Mouse (Mus musculus) neural tube, embryonic 13.5 days (tissue): ENCODE measurements around the gene Kcnip1. TPM values are rescaled to one million over a fixed set of nuclear protein-coding genes. Genes with fewer than 3 reads are reported as not detected.
A peak's percentile ranks its signal among the peaks of the same experiment; 100 is the strongest.

Source experiments
- ATAC-seq: fragments of 200-750 bp; cut with Nextera tagmentation; 2 replicates; pipeline ENCODE4 v1.8.0; 2017; ENCODE audit warnings: low read depth, mild to moderate bottlenecking, moderate TSS enrichment, moderate library complexity
- H3K27ac ChIP-seq: fragments of 300-500 bp; sonication (generic); replicated peaks from 2 replicates; pipeline ENCODE4 v1.5.1; 2015; ENCODE audit warnings: moderate library complexity, mild to moderate bottlenecking, inconsistent platforms
- H3K27me3 ChIP-seq: fragments of 300-500 bp; sonication (generic); 2 replicates; pipeline ENCODE4 v1.6.1; 2015; ENCODE audit warnings: mild to moderate bottlenecking, inconsistent platforms
- H3K36me3 ChIP-seq: fragments of 300-500 bp; sonication (generic); 2 replicates; pipeline ENCODE4 v1.6.1; 2015; ENCODE audit warnings: mild to moderate bottlenecking, inconsistent platforms
- H3K4me1 ChIP-seq: fragments of 300-500 bp; sonication (generic); replicated peaks from 2 replicates; pipeline ENCODE4 v1.6.1; 2015; ENCODE audit warnings: inconsistent platforms
- H3K4me2 ChIP-seq: fragments of 300-500 bp; sonication (generic); 2 replicates; pipeline ENCODE4 v1.6.1; 2015; ENCODE audit warnings: inconsistent platforms, mild to moderate bottlenecking, moderate library complexity
- H3K4me3 ChIP-seq: fragments of 300-500 bp; sonication (generic); 2 replicates; pipeline ENCODE4 v1.5.1; 2015; ENCODE audit warnings: mild to moderate bottlenecking, inconsistent platforms
- H3K9ac ChIP-seq: fragments of 300-500 bp; sonication (generic); 2 replicates; pipeline ENCODE4 v1.6.1; 2015; ENCODE audit warnings: moderate library complexity, mild to moderate bottlenecking, inconsistent platforms
- H3K9me3 ChIP-seq: fragments of 300-500 bp; sonication (generic); 2 replicates; pipeline ENCODE4 v1.6.1; 2016; ENCODE audit warnings: inconsistent platforms
- WGBS: fragments of 180-500 bp; shearing (Covaris S2); methylation state at CpG from one replicate; pipeline ENCODE4 v1.1.7; 2015; 5-methylcytosine and 5-hydroxymethylcytosine counted together
- polyA plus RNA-seq: library from polyadenylated mRNA; unstranded; fragments of >200 nt; fragmentation: Nextera tagmentation; extraction: Ambion mirVana; gene quantifications from 2 replicates; pipeline ENCODE4 v1.2.1, GENCODE M21; 2015

Gene Kcnip1
- polyA plus RNA-seq, 1 experiment from 2014 or later = 83.2 TPM

GRCm38 (mm10) chr11:33874925-33875324 is 118.0 kb downstream of the Kcnip1 start:
- 0 out of 2 replicates have a peak, but pooled peaks cover 4% of the 10 kb centered on the region for H3K9me3 ChIP-seq
- no peaks in the 10 kb centered on the region for H3K36me3 ChIP-seq
- no peak for ATAC-seq
- no peak overlapping the region for H3K4me2 ChIP-seq
- H3K9ac ChIP-seq = no peak overlapping the region
- peaks cover 25% of the 10 kb centered on the region for H3K4me1 ChIP-seq
- no peak overlapping the region for H3K27ac ChIP-seq
- no peaks in the 10 kb centered on the region for H3K27me3 ChIP-seq
- H3K4me3 ChIP-seq = no peak overlapping the region

GRCm38 (mm10) chr11:33873071-33873781 is 119.7 kb downstream of the Kcnip1 start:
- Histone ChIP-seq H3K9ac (no peak overlapping the region), H3K4me3 (no peak overlapping the region), H3K4me1 (peaks cover 18% of the 10 kb centered on the region), H3K36me3 (no peaks in the 10 kb centered on the region), H3K27me3 (no peaks in the 10 kb centered on the region), H3K4me2 (no peak overlapping the region), H3K27ac (peak overlapping the region; percentile 43), H3K9me3 (0 out of 2 replicates have a peak, but pooled peaks cover 4% of the 10 kb centered on the region)
- 48% methylated on average over 10 of the region's 10 CpGs for WGBS
- ATAC-seq = peak; percentile 63

GRCm38 (mm10) chr11:33872716-33873048 is 120.3 kb downstream of the Kcnip1 start:
- no peak overlapping the region for H3K9ac ChIP-seq
- H3K4me2 ChIP-seq = no peak overlapping the region
- 60% methylated on average over 2 of the region's 2 CpGs for WGBS
- H3K27ac ChIP-seq = peak overlapping the region; percentile 7; the same call in 1 of the 2 replicates
- H3K9me3 ChIP-seq = 0 out of 2 replicates have a peak, but pooled peaks cover 4% of the 10 kb centered on the region
- no peak overlapping the region for H3K4me3 ChIP-seq
- H3K4me1 ChIP-seq = peaks cover 20% of the 10 kb centered on the region
- no peaks in the 10 kb centered on the region for H3K27me3 ChIP-seq
- ATAC-seq = no peak
- H3K36me3 ChIP-seq = no peaks in the 10 kb centered on the region

- Histone ChIP-seq H3K4me2 (no peak overlapping the region), H3K27me3 (no peaks in the 10 kb centered on the region), H3K9me3 (0 out of 2 replicates have a peak, but pooled peaks cover 4% of the 10 kb centered on the region), H3K27ac (0 out of 2 replicates have a peak overlapping the region, but pooled peaks have one; percentile 7), H3K36me3 (no peaks in the 10 kb centered on the region), H3K4me1 (peaks cover 25% of the 10 kb centered on the region), H3K9ac (no peak overlapping the region), H3K4me3 (no peak overlapping the region)
- WGBS = 56% methylated on average over 9 of the region's 9 CpGs
- ATAC-seq = no peak
Measured at GRCm38 (mm10) chr11:33871998-33872715, 120.8 kb downstream of the Kcnip1 start.

- H3K9me3 ChIP-seq = no peaks in the 10 kb centered on the region
- H3K4me1 ChIP-seq = peaks cover 36% of the 10 kb centered on the region
- WGBS = 92% methylated on average over 2 of the region's 2 CpGs
- H3K27me3 ChIP-seq = no peaks in the 10 kb centered on the region
- H3K27ac ChIP-seq = no peak overlapping the region
- H3K9ac ChIP-seq = no peak overlapping the region
- no peaks in the 10 kb centered on the region for H3K36me3 ChIP-seq
- H3K4me3 ChIP-seq = no peak overlapping the region
- ATAC-seq = no peak
- H3K4me2 ChIP-seq = no peak overlapping the region
Measured at GRCm38 (mm10) chr11:33870246-33870645, 122.7 kb downstream of the Kcnip1 start.

- Histone ChIP-seq H3K4me3 (no peak overlapping the region), H3K27me3 (no peaks in the 10 kb centered on the region), H3K9me3 (no peaks in the 10 kb centered on the region), H3K27ac (no peak overlapping the region), H3K4me2 (no peak overlapping the region), H3K4me1 (peaks cover 36% of the 10 kb centered on the region), H3K9ac (no peak overlapping the region), H3K36me3 (no peaks in the 10 kb centered on the region)
- 54% methylated on average over 3 of the region's 3 CpGs for WGBS
- no peak for ATAC-seq
Measured at GRCm38 (mm10) chr11:33869559-33869958, 123.4 kb downstream of the Kcnip1 start.

- Histone ChIP-seq H3K4me3 (no peak overlapping the region), H3K4me1 (peaks cover 18% of the 10 kb centered on the region), H3K9ac (no peak overlapping the region), H3K27me3 (no peaks in the 10 kb centered on the region), H3K4me2 (no peak overlapping the region), H3K36me3 (no peaks in the 10 kb centered on the region), H3K27ac (0 out of 2 replicates have a peak overlapping the region, but pooled peaks have one; percentile 34), H3K9me3 (no peaks in the 10 kb centered on the region)
- ATAC-seq = peak; percentile 38; the same call in 1 of the 2 replicates
- 34% methylated on average over 6 of the region's 6 CpGs for WGBS
Measured at GRCm38 (mm10) chr11:33866775-33867174, 126.2 kb downstream of the Kcnip1 start.

- ATAC-seq = no peak
- no peak overlapping the region for H3K27ac ChIP-seq
- H3K4me3 ChIP-seq = no peak overlapping the region
Measured at GRCm38 (mm10) chr11:33864245-33864644, 128.7 kb downstream of the Kcnip1 start.

GRCm38 (mm10) chr11:33861823-33862222 is 131.1 kb downstream of the Kcnip1 start:
- H3K27me3 ChIP-seq = no peaks in the 10 kb centered on the region
- no peaks in the 10 kb centered on the region for H3K36me3 ChIP-seq
- H3K4me2 ChIP-seq = no peak overlapping the region
- ATAC-seq = no peak
- no peak overlapping the region for H3K9ac ChIP-seq
- H3K9me3 ChIP-seq = no peaks in the 10 kb centered on the region
- H3K4me1 ChIP-seq = peaks cover 7% of the 10 kb centered on the region
- no peak overlapping the region for H3K27ac ChIP-seq
- H3K4me3 ChIP-seq = no peak overlapping the region

More at GRCm38 (mm10) chr11:33864245-33864644, 128.7 kb downstream of the Kcnip1 start:
- WGBS = 92% methylated on average over 4 of the region's 4 CpGs
- H3K27me3 ChIP-seq = no peaks in the 10 kb centered on the region
- H3K9ac ChIP-seq = no peak overlapping the region
- no peaks in the 10 kb centered on the region for H3K9me3 ChIP-seq
- no peaks in the 10 kb centered on the region for H3K36me3 ChIP-seq
- H3K4me2 ChIP-seq = no peak overlapping the region
- peaks cover 18% of the 10 kb centered on the region for H3K4me1 ChIP-seq

GRCm38 (mm10) chr11:33860905-33861582 is 131.9 kb downstream of the Kcnip1 start:
- H3K9ac ChIP-seq = no peak overlapping the region
- no peaks in the 10 kb centered on the region for H3K9me3 ChIP-seq
- H3K4me2 ChIP-seq = no peak overlapping the region
- ATAC-seq = no peak
- H3K4me3 ChIP-seq = no peak overlapping the region
- no peaks in the 10 kb centered on the region for H3K4me1 ChIP-seq
- H3K27me3 ChIP-seq = no peaks in the 10 kb centered on the region
- H3K36me3 ChIP-seq = no peaks in the 10 kb centered on the region
- 76% methylated on average over 4 of the region's 4 CpGs for WGBS
- no peak overlapping the region for H3K27ac ChIP-seq

GRCm38 (mm10) chr11:33849614-33850013 is 143.3 kb downstream of the Kcnip1 start:
- Histone ChIP-seq H3K27ac (no peak overlapping the region), H3K9me3 (no peaks in the 10 kb centered on the region), H3K4me3 (no peak overlapping the region), H3K9ac (no peak overlapping the region), H3K4me2 (no peak overlapping the region), H3K27me3 (peaks cover 10% of the 10 kb centered on the region; the same call in 1 of the 2 replicates), H3K4me1 (peaks cover 33% of the 10 kb centered on the region), H3K36me3 (no peaks in the 10 kb centered on the region)
- 60% methylated on average over 11 of the region's 11 CpGs for WGBS
- ATAC-seq = 0 out of 2 replicates have a peak, but pooled peaks have one; percentile 44

- no peak overlapping the region for H3K4me2 ChIP-seq
- peaks cover 39% of the 10 kb centered on the region for H3K4me1 ChIP-seq
- no peak overlapping the region for H3K9ac ChIP-seq
- H3K27me3 ChIP-seq = peaks cover 16% of the 10 kb centered on the region
- H3K9me3 ChIP-seq = no peaks in the 10 kb centered on the region
- no peak overlapping the region for H3K4me3 ChIP-seq
- WGBS = 96% methylated on average over 3 of the region's 3 CpGs
- H3K27ac ChIP-seq = no peak overlapping the region
- no peak for ATAC-seq
- H3K36me3 ChIP-seq = no peaks in the 10 kb centered on the region
Measured at GRCm38 (mm10) chr11:33848685-33849084, 144.3 kb downstream of the Kcnip1 start.
